Mouse (Mus musculus): ENCODE measurements around the gene Vcl.
A peak's percentile ranks its signal among the peaks of the same experiment; 100 is the strongest.

The Vcl gene

DNA sequence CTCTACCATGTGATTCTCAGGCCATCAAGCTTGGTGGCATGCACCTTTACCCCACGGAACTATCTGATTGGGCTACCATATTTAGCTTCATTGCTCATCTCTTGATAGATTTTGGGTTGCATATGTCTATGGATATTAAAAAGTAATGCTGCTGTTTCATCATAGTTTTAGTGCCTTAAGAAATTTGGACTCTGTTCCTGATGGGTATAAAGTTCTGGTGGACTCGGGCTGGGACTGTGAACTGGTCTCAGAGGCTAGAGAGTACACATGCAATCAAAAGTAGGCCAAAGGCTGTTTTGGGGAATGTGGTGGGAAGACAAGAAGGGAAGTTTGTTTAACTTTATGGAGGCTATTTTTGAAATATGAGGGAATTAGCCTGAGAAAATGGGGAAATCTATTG is 16.1 kb downstream of the Vcl start:
- DNase-seq, result no peak

DNA sequence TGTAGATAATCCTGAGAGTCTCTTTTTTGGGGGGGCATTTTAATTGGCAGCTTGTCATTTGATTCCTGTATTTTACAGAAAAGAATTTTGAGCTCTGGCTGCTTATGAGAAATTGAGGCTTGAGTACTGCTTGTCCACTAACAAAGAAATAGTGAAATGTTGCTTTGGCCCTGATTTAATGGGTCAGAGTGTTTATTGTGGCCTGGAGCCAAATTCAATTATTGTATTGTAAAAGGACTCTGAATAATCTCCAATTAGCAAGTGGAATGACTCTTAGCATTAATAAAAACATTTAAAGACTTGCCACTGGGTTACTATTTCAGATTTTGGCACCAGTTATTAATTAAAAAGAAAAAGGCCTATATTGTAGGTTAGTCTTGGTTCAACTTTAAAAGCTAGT is 26.8 kb downstream of the Vcl start:
- DNase-seq, result no peak

- no peak for DNase-seq
These were observed 29.8 kb downstream of the Vcl start for GRCm38 (mm10) chr14:20958971-20959370.

DNA sequence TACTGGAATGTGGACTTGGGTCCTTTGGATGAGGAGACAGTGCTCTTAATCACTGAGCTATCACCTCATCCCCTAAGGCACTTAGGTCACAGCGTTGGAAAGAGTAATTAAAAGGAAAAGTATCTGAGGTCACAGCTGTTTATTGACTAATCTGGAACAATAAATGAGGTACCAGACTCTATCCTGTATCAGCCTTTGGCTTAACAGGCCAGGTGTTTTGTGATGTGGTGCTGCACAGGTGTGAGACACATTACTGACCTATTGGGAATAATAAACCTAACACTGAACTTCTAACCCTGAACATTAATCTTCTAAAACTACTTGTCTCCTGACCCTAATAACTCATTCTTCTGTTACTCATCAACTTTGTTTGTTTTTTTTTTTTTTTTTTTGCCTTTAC is 33.3 kb downstream of the Vcl start:
- DNase-seq, result no peak

DNA sequence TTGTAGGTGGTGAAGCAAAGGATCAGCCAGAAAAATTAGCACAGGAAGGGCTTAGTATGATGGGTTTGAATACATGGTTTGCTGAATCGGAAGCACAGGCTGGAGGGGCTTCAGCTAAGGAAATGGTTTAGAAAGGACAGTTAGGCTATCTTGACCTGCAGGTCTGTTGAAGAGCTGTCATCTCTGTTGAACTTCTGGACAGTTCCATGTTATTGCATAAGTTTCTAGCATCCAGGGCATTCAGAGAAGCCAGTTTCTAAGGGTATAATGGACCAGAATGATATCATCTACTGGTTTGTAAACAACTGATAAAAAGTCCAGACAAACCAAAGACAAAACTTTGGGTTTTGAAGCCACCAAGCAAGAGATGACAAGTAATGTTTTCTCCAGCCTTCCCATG is 33.7 kb downstream of the Vcl start:
- DNase-seq, result no peak

GRCm38 (mm10) chr14:20963863-20964262 is 34.7 kb downstream of the Vcl start:
- DNase-seq, result no peak

- no peak for DNase-seq
These were observed 35.1 kb downstream of the Vcl start for GRCm38 (mm10) chr14:20964285-20964684.

DNA sequence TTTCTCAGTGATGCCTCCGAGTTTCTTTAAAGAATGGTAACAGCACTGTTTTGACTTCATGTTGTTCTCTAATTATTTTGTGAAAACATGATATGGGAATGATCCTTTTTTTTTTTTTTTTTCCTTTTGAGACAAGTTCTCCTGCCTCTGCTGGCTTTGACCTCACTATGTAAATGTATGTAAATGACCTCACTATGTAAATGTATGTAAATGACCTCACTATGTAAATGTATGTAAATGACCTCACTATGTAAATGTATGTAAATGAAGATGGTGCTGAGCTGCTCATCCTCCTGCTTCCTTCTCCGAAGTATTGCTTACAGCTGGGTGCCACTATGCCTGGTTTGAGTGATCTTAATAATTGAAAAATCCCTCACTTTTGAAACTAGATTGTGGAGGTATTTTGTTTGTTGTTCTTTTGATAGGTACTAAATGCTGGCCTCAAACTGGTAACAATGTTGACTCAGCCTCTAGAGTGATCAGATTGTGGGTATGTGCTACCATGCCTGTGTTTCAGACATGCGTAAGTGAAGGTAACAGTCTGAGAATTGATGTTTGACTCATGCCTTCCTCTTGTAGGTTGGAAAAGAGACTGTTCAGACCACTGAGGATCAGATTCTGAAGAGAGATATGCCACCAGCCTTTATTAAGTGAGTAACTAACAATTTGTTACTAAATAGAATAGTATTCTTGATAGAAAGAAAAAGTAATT is 37.9 kb downstream of the Vcl start:
- no peak for DNase-seq

- DNase-seq, result no peak
These were observed 39.9 kb downstream of the Vcl start for GRCm38 (mm10) chr14:20969066-20969465.

- DNase-seq, result no peak
These were observed 41.2 kb downstream of the Vcl start for GRCm38 (mm10) chr14:20970389-20970788.

GRCm38 (mm10) chr14:20970927-20971326 is 41.7 kb downstream of the Vcl start:
- DNase-seq, result peak; percentile 41

- no peak for DNase-seq
These were observed 44.6 kb downstream of the Vcl start for GRCm38 (mm10) chr14:20973821-20974220.

DNA sequence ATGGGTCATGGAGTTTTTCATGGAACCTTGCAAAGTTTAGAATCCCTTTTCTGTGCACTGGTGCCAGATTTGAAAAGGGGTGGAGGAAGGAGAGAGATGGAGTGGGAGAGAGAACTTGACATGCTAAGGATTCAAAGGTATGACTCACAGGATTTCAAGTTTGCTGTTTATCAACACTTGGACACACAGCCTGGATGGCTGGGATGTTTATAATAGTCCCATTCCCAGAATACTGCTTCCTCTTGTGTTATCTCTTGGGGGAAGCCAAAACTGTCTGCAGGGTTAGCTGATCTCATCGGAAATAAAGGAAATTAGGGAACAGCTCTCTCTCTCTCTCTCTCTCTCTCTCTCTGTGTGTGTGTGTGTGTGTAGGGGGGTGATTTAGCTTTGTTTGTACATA is 47.5 kb downstream of the Vcl start:
- DNase-seq, result no peak

- no peak for DNase-seq
These were observed 48.5 kb downstream of the Vcl start for GRCm38 (mm10) chr14:20977726-20978125.

DNA sequence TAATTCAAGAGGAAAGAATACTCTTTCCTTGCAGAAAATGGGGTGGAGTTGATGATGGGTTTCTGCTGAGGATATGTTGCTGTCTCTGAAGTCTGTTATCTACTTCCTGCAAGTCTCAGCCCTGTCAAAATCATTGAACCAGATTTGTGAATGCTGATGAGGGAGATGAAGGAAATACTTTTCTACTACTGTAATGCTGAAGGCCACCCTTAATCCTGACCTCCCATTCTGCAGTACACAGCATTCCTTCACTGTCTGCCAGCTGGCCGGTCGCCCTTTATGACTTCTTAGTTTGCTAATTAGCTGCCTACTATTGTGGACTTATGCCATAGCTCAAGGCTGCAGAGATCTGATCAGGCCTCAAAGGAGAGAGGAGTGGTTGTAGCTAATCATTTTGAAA is 54.6 kb downstream of the Vcl start:
- peak; percentile 20 for DNase-seq

GRCm38 (mm10) chr14:20985482-20985881 is 56.3 kb downstream of the Vcl start:
- DNase-seq, result no peak

GRCm38 (mm10) chr14:20991492-20991891 is 62.3 kb downstream of the Vcl start:
- DNase-seq, result no peak

- peak; percentile 39 for DNase-seq
These were observed 64.0 kb downstream of the Vcl start for GRCm38 (mm10) chr14:20993067-20993691.

- no peak for DNase-seq
These were observed 65.3 kb downstream of the Vcl start for GRCm38 (mm10) chr14:20994475-20994874.

- DNase-seq, result no peak
These were observed 66.3 kb downstream of the Vcl start for GRCm38 (mm10) chr14:20995497-20995896.

DNA sequence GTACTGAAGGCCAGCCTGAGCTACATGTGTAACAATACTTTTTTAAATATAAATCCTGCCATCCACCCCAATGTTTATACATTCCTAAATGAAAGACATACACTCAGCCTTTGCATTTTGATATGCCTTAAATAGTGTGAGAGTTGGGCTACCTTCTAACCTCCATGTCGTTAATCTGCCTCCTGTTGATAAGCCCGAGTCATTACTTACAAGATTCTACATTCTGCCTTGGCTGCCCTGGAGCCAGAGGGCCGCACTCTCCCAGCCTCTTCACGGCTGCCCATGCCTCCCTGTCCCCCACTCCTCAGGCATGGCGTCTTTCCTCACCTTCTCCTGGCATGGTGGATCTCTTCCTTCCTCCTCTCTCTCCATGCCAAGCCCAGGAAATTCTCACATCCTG is 67.2 kb downstream of the Vcl start:
- DNase-seq, result no peak

DNA sequence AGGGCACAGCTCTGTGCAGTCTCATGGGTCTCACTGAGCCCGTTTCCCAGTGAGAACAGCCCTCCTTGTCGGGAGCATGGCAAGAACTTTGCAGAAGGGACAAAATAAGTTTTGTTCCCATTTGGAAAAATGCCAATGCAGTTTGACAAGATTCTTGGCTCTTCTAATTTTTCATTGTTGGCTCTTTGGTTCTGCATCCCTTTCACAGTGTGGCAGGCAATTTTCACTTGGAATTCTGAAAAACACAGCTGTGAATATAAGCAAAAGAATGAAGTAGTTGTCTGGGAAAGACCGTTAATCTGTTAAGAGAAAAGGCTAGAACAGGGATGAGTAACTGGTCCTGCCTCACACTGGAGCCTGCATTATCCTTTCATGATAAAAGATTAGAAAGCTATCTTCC is 68.3 kb downstream of the Vcl start:
- DNase-seq, result no peak

GRCm38 (mm10) chr14:20999617-21000016 is 70.4 kb downstream of the Vcl start:
- no peak for DNase-seq

GRCm38 (mm10) chr14:21013800-21014334 is 84.7 kb downstream of the Vcl start:
- no peak for DNase-seq

DNA sequence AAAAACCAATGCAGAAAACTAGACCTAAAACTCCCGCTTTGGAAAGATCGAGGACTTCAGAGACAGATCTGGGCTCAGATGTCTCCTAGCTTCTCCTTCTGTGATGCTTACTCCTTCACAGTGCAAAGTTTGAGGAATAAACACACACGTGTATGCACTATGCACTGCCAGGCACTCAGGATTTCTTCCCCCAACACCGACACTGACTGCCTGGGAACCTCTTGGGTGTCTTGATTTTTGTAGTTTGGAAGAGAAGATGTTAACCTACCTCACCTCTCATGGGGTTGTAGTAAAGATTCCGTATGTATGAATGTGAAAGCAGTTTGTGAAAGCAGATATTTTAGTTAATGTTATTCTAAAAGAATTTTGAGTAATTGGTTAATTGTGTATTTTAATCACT is 88.7 kb downstream of the Vcl start:
- no peak for DNase-seq

Measured in cerebellum, adult 8-10 months (tissue).